Comparison of ENCODE assay signal across 37 mouse cellular contexts in the genomic region with DNA sequence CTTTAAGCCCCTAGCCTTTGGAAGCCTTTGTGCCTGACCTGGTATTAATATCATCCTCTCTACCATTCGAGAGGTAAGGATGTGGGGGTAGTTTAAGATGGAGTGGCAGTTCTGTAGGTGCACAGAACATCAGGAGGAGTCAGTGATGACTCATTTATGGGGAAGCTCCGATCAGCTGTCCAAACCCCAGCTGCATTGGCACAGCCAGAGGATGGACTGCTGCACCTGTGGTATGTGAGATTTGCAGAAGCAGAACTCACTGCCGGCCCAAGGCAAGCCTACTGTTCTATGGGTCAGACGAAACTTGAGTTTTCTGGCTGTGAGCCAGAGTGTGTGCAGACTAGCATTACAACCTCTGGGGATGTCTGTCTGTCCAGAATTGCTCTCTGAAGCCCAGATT. TPM values are rescaled to one million over a fixed set of nuclear protein-coding genes. Genes with fewer than 3 reads are reported as not detected.
DNase-seq lines count a peak whose midpoint lies in the region; ATAC-seq and TF ChIP-seq lines count a peak whose summit lies in the region.
"Had no signal": no experiment of that assay in that cellular context is flagged by ENCODE, and none has a peak within 500 bp of the region (broad histone marks: within the 10 kb centered on the region; RNA-seq: fewer than 3 reads in every experiment).

No protein-coding gene starts in this region.

- H3K4me3 ChIP-seq in midbrain, embryonic 11.5 days (ENCODE audit: low read depth, low read length) = no peak overlapping the region
- no peak overlapping the region for H3K4me3 ChIP-seq in midbrain, embryonic 16.5 days (ENCODE audit: low read depth, low read length)
- H3K4me3 ChIP-seq in C2C12 (ENCODE audit: insufficient read depth, poor library complexity, severe bottlenecking) = no peak overlapping the region
- no peak overlapping the region for H3K4me3 ChIP-seq in embryonic facial prominence, embryonic 10.5 days
- H3K4me3 ChIP-seq: forebrain, embryonic 13.5 days; hindbrain, embryonic 10.5 days; hindbrain, embryonic 15.5 days; midbrain, embryonic 10.5 days had no signal

- no peak overlapping the region for H3K27ac ChIP-seq in midbrain, embryonic 11.5 days (ENCODE audit: low read depth, low read length)
- no peak overlapping the region for H3K27ac ChIP-seq in midbrain, embryonic 16.5 days (ENCODE audit: low read length)
- no peak overlapping the region for H3K27ac ChIP-seq in embryonic facial prominence, embryonic 10.5 days (replicated peaks)
- H3K27ac ChIP-seq: forebrain, embryonic 13.5 days; hindbrain, embryonic 10.5 days; hindbrain, embryonic 15.5 days; liver, embryonic 14.5 days; midbrain, embryonic 10.5 days had no signal

- peaks cover 3% of the 10 kb centered on the region for H3K4me1 ChIP-seq in midbrain, embryonic 11.5 days (ENCODE audit: control insufficient read depth, insufficient read depth, low read length)
- H3K4me1 ChIP-seq in midbrain, embryonic 16.5 days (ENCODE audit: control insufficient read depth, insufficient read depth, low read length) = peaks cover 19% of the 10 kb centered on the region
- H3K4me1 ChIP-seq in embryonic facial prominence, embryonic 10.5 days = peaks cover 22% of the 10 kb centered on the region

- no peak for ATAC-seq in midbrain, embryonic 11.5 days (ENCODE audit: low FRiP score)
- no peak for ATAC-seq in midbrain, embryonic 16.5 days
- ATAC-seq: forebrain, embryonic 13.5 days; inflammation-experienced regulatory T-cells, adult 6 months had no signal

- H3K9ac ChIP-seq in midbrain, embryonic 11.5 days (ENCODE audit: low read length) = no peak overlapping the region
- no peak overlapping the region for H3K9ac ChIP-seq in midbrain, embryonic 16.5 days (ENCODE audit: low read depth, low read length)
- H3K9ac ChIP-seq: forebrain, embryonic 13.5 days; hindbrain, embryonic 15.5 days; liver, embryonic 14.5 days had no signal

- no peaks in the 10 kb centered on the region for H3K36me3 ChIP-seq in midbrain, embryonic 11.5 days (ENCODE audit: control insufficient read depth, insufficient read depth, low read length)
- H3K36me3 ChIP-seq in midbrain, embryonic 16.5 days (ENCODE audit: control insufficient read depth, insufficient read depth, low read length) = no peaks in the 10 kb centered on the region
- no peaks in the 10 kb centered on the region for H3K36me3 ChIP-seq in C2C12 (ENCODE audit: control insufficient read depth, insufficient read depth)
- H3K36me3 ChIP-seq in embryonic facial prominence, embryonic 10.5 days (replicated peaks) = no peaks in the 10 kb centered on the region
- H3K36me3 ChIP-seq: G1E; hindbrain, embryonic 10.5 days; hindbrain, embryonic 15.5 days; midbrain, embryonic 10.5 days had no signal

- no peaks in the 10 kb centered on the region for H3K79me2 ChIP-seq in C2C12 (ENCODE audit: control insufficient read depth, insufficient read depth)

- no peak overlapping the region for H3ac ChIP-seq in C2C12 (ENCODE audit: control insufficient read depth, insufficient read length, low read depth)

- peak; percentile 82 for DNase-seq in midbrain, embryonic 11.5 days (ENCODE audit: low spot score, missing footprints)
- DNase-seq in embryonic facial prominence, embryonic 10.5 days (ENCODE audit: low spot score) = peak; percentile 12
- DNase-seq in adrenal gland, postnatal 36 days = no peak
- DNase-seq in gastrocnemius, postnatal 14 days = no peak
- no peak for DNase-seq in lung, postnatal 14 days
- DNase-seq: adrenal gland, postnatal 14 days; cerebellum, adult 18-20 months; cerebellum, postnatal 14 days; gastrocnemius, postnatal 25 days; heart, postnatal 14 days; kidney, adult 11 months; kidney, postnatal 14 days; liver; lung, adult 2 months; lung, postnatal 10 days; right cerebral cortex, adult 18-20 months; thymus, adult 2 months had no signal

- H3K27me3 ChIP-seq in midbrain, embryonic 11.5 days (ENCODE audit: control insufficient read depth, insufficient read depth, low read length) = peaks cover 84% of the 10 kb centered on the region
- H3K27me3 ChIP-seq in midbrain, embryonic 16.5 days (ENCODE audit: control insufficient read depth, insufficient read depth, low read depth, low read length) = peaks cover 67% of the 10 kb centered on the region
- peaks cover 15% of the 10 kb centered on the region for H3K27me3 ChIP-seq in C2C12 (ENCODE audit: control insufficient read depth, insufficient read depth, insufficient read length)
- H3K27me3 ChIP-seq in embryonic facial prominence, embryonic 10.5 days (replicated peaks; ENCODE audit: low read depth, poor library complexity, severe bottlenecking) = peaks cover 99% of the 10 kb centered on the region

- no peak for TF ChIP-seq CTCF in C2C12 (IDR thresholded peaks at IDR 0.05; ENCODE audit: control insufficient read depth, insufficient read depth, insufficient read length)

- no peaks in the 10 kb centered on the region for H3K9me3 ChIP-seq in midbrain, embryonic 11.5 days (ENCODE audit: control insufficient read depth, low read length)
- H3K9me3 ChIP-seq in midbrain, embryonic 16.5 days (replicated peaks; ENCODE audit: control insufficient read depth, low read length, poor library complexity, severe bottlenecking) = no peaks in the 10 kb centered on the region
- no peaks in the 10 kb centered on the region for H3K9me3 ChIP-seq in embryonic facial prominence, embryonic 10.5 days
- H3K9me3 ChIP-seq: forebrain, embryonic 13.5 days; hindbrain, embryonic 10.5 days; hindbrain, embryonic 15.5 days; midbrain, embryonic 10.5 days had no signal

- H3K4me2 ChIP-seq in midbrain, embryonic 11.5 days = no peak overlapping the region
- no peak overlapping the region for H3K4me2 ChIP-seq in midbrain, embryonic 16.5 days (ENCODE audit: low read length)
- H3K4me2 ChIP-seq: forebrain, embryonic 13.5 days; hindbrain, embryonic 15.5 days had no signal

- H3K79me3 ChIP-seq in C2C12 (ENCODE audit: low read depth) = no peaks in the 10 kb centered on the region

- intact Hi-C loops in gastrocnemius, postnatal 14 days (cut with DNase I; ENCODE audit: low total_unique reads) = no loop called here

- WGBS in midbrain, embryonic 11.5 days = 65% methylated on average over 4 of the region's 4 CpGs
- WGBS in midbrain, embryonic 16.5 days = 58% methylated on average over 4 of the region's 4 CpGs
- 67% methylated on average over 4 of the region's 4 CpGs for WGBS in embryonic facial prominence, embryonic 10.5 days

TF ChIP-seq in C2C12, 6 proteins besides CTCF, POLR2A, EP300 and RAD21:
- TF ChIP-seq CEBPB (IDR thresholded peaks at IDR 0.05; ENCODE audit: low read depth) (no peak), MYOD1 (IDR thresholded peaks at IDR 0.05; ENCODE audit: control insufficient read depth, insufficient read length, low read depth) (peak; percentile 66)

RNA-seq across cellular contexts. Expression of a gene that starts 2.8 kb away (rescaled TPM):
- polyA plus RNA-seq in midbrain, embryonic 11.5 days (2014; fragmentation: Nextera tagmentation; extraction: Ambion mirVana) = 0.12 TPM in 2 replicates
- 0.53 and 0.57 TPM in 2 replicates for polyA plus RNA-seq in midbrain, embryonic 16.5 days (2015; fragmentation: Nextera tagmentation; extraction: Ambion mirVana)
- polyA plus RNA-seq in C2C12 (2012; fragmentation: generic; extraction: Trizol) = 0.02 TPM
- 0.06 and 0.50 TPM in 2 replicates for polyA plus RNA-seq in embryonic facial prominence, embryonic 10.5 days (2016; fragmentation: Nextera tagmentation; extraction: Ambion mirVana)
- not detected for total RNA-seq in adrenal gland, postnatal 36 days (2021)
- total RNA-seq in gastrocnemius, postnatal 14 days (2021) = not detected
- total RNA-seq: adrenal gland, postnatal 14 days; gastrocnemius, postnatal 25 days; heart, postnatal 14 days; monocyte, adult 5-6 weeks had no signal
- polyA plus RNA-seq: embryonic facial prominence, embryonic 11.5 days; G1E; heart, embryonic 14.5 days; inflammation-experienced regulatory T-cells, adult 6 months; kidney, embryonic 14.5 days; limb, embryonic 11.5 days; liver, embryonic 14.5 days; neural tube, embryonic 11.5 days; spleen, adult 2 months had no signal

RNA-seq across cellular contexts. Expression of a gene that starts 8.8 kb away (rescaled TPM):
- polyA plus RNA-seq in midbrain, embryonic 11.5 days (2014; fragmentation: Nextera tagmentation; extraction: Ambion mirVana) = 0.39 and 0.68 TPM in 2 replicates
- polyA plus RNA-seq in midbrain, embryonic 16.5 days (2015; fragmentation: Nextera tagmentation; extraction: Ambion mirVana) = 1.2 and 1.5 TPM in 2 replicates
- polyA plus RNA-seq in C2C12 (2012; fragmentation: generic; extraction: Trizol) = 7.6 TPM
- 0.24 and 0.57 TPM in 2 replicates for polyA plus RNA-seq in embryonic facial prominence, embryonic 10.5 days (2016; fragmentation: Nextera tagmentation; extraction: Ambion mirVana)
- under 1 TPM; 0.70 to 0.92 TPM for total RNA-seq in adrenal gland, postnatal 36 days (2021)
- total RNA-seq in gastrocnemius, postnatal 14 days (2021) = under 1 TPM in 1 of 2 experiments, not detected in 1; 0.18 TPM
- total RNA-seq: gastrocnemius, postnatal 25 days had no signal
- polyA plus RNA-seq: G1E; inflammation-experienced regulatory T-cells, adult 6 months had no signal

RNA-seq across cellular contexts. Expression of a gene that starts 38.5 kb away (rescaled TPM):
- not detected in 2 replicates for polyA plus RNA-seq in midbrain, embryonic 11.5 days (2014; fragmentation: Nextera tagmentation; extraction: Ambion mirVana)
- 0.51 and 0.55 TPM in 2 replicates for polyA plus RNA-seq in midbrain, embryonic 16.5 days (2015; fragmentation: Nextera tagmentation; extraction: Ambion mirVana)
- 0.04 TPM for polyA plus RNA-seq in C2C12 (2012; fragmentation: generic; extraction: Trizol)
- polyA plus RNA-seq in embryonic facial prominence, embryonic 10.5 days (2016; fragmentation: Nextera tagmentation; extraction: Ambion mirVana) = 0.19 and 0.83 TPM in 2 replicates
- not detected for total RNA-seq in adrenal gland, postnatal 36 days (2021)
- total RNA-seq in gastrocnemius, postnatal 14 days (2021) = not detected
- total RNA-seq: adrenal gland, postnatal 14 days; G1E; gastrocnemius, postnatal 25 days; heart, postnatal 14 days; layer of hippocampus, adult 18-20 months; left cerebral cortex, adult 18-20 months; left cerebral cortex, postnatal 14 days had no signal
- polyA plus RNA-seq: embryonic facial prominence, embryonic 11.5 days; G1E; heart, embryonic 14.5 days; inflammation-experienced regulatory T-cells, adult 6 months; kidney, embryonic 14.5 days; limb, embryonic 11.5 days; neural tube, embryonic 11.5 days; urinary bladder, adult 2 months had no signal

RNA-seq across cellular contexts. Expression of a gene that starts 49.8 kb away (rescaled TPM):
- 117 and 123 TPM in 2 replicates for polyA plus RNA-seq in midbrain, embryonic 11.5 days (2014; fragmentation: Nextera tagmentation; extraction: Ambion mirVana)
- polyA plus RNA-seq in midbrain, embryonic 16.5 days (2015; fragmentation: Nextera tagmentation; extraction: Ambion mirVana) = 38.4 and 40.5 TPM in 2 replicates
- 210 TPM for polyA plus RNA-seq in C2C12 (2012; fragmentation: generic; extraction: Trizol)
- 90.2 and 98.3 TPM in 2 replicates for polyA plus RNA-seq in embryonic facial prominence, embryonic 10.5 days (2016; fragmentation: Nextera tagmentation; extraction: Ambion mirVana)
- total RNA-seq in adrenal gland, postnatal 36 days (2021) = 100 to 1,000 TPM; 101 to 120 TPM
- total RNA-seq in gastrocnemius, postnatal 14 days (2021) = 10 to 100 TPM; 20.8 to 27.5 TPM
- polyA plus RNA-seq: G1E; inflammation-experienced regulatory T-cells, adult 6 months had no signal

Comparison
In these comparisons a context has a peak if more than half of its experiments do, and no peak if none do; other contexts are left out.
1. DNase-seq: peak in midbrain, embryonic 11.5 days (single experiment) and embryonic facial prominence, embryonic 10.5 days (single experiment); none in adrenal gland, postnatal 36 days (0 of 2), gastrocnemius, postnatal 14 days (single experiment) and lung, postnatal 14 days (single experiment).